17 mouse cellular contexts compared by ENCODE assay signal in genomic region chr12:102594627-102595026, GRCm38 (mm10). TPM values are rescaled to one million over a fixed set of nuclear protein-coding genes. Genes with fewer than 3 reads are reported as not detected.
DNase-seq lines count a peak whose midpoint lies in the region; ATAC-seq and TF ChIP-seq lines count a peak whose summit lies in the region.
"Had no signal": no experiment of that assay in that cellular context is flagged by ENCODE, and none has a peak within 500 bp of the region (broad histone marks: within the 10 kb centered on the region; RNA-seq: fewer than 3 reads in every experiment).

No protein-coding gene starts in this region.

- H3K9ac ChIP-seq in forebrain, embryonic 13.5 days: no peak overlapping the region
- no peak overlapping the region for H3K9ac ChIP-seq in forebrain, embryonic 16.5 days (replicated peaks; ENCODE audit: low read depth, low read length)
- H3K9ac ChIP-seq in hindbrain, embryonic 14.5 days: 0 out of 2 replicates have a peak overlapping the region, but pooled peaks have one; percentile 20
- H3K9ac ChIP-seq in hindbrain, embryonic 12.5 days: no peak overlapping the region
- no peak overlapping the region for H3K9ac ChIP-seq in neural tube, embryonic 13.5 days
- no peak overlapping the region for H3K9ac ChIP-seq in neural tube, embryonic 15.5 days (replicated peaks)
- no peak overlapping the region for H3K9ac ChIP-seq in stomach, postnatal 0 days (ENCODE audit: low read length)
- H3K9ac ChIP-seq: embryonic facial prominence, embryonic 15.5 days; hindbrain, embryonic 15.5 days; limb, embryonic 15.5 days had no signal

- H3K4me3 ChIP-seq in forebrain, embryonic 13.5 days: no peak overlapping the region
- no peak overlapping the region for H3K4me3 ChIP-seq in forebrain, embryonic 16.5 days (replicated peaks; ENCODE audit: low read length)
- H3K4me3 ChIP-seq in hindbrain, embryonic 14.5 days (replicated peaks; ENCODE audit: low read length): no peak overlapping the region
- H3K4me3 ChIP-seq in hindbrain, embryonic 12.5 days: no peak overlapping the region
- H3K4me3 ChIP-seq in neural tube, embryonic 13.5 days: no peak overlapping the region
- H3K4me3 ChIP-seq in neural tube, embryonic 15.5 days (replicated peaks): no peak overlapping the region
- H3K4me3 ChIP-seq in stomach, postnatal 0 days (ENCODE audit: low read depth, low read length): no peak overlapping the region
- no peak overlapping the region for H3K4me3 ChIP-seq in lung, adult 2 months (replicated peaks; ENCODE audit: extremely low read depth, low read depth, low read length)
- H3K4me3 ChIP-seq: embryonic facial prominence, embryonic 15.5 days; hindbrain, embryonic 15.5 days; layer of hippocampus, adult 2 months; limb, embryonic 15.5 days had no signal

- no peak for TF ChIP-seq EP300 in stomach, postnatal 0 days (optimal IDR thresholded peaks at IDR 0.05)

- H3K27ac ChIP-seq in forebrain, embryonic 13.5 days: no peak overlapping the region
- no peak overlapping the region for H3K27ac ChIP-seq in forebrain, embryonic 16.5 days (ENCODE audit: low read length)
- no peak overlapping the region for H3K27ac ChIP-seq in hindbrain, embryonic 14.5 days
- H3K27ac ChIP-seq in hindbrain, embryonic 12.5 days: no peak overlapping the region
- 0 out of 2 replicates have a peak overlapping the region, but pooled peaks have one; percentile 23 for H3K27ac ChIP-seq in neural tube, embryonic 13.5 days (replicated peaks)
- H3K27ac ChIP-seq in neural tube, embryonic 15.5 days (replicated peaks): no peak overlapping the region
- no peak overlapping the region for H3K27ac ChIP-seq in stomach, postnatal 0 days (replicated peaks)
- H3K27ac ChIP-seq: embryonic facial prominence, embryonic 15.5 days; limb, embryonic 15.5 days; macrophage had no signal

- peak; percentile 19; the same call in 1 of the 2 replicates for ATAC-seq in forebrain, embryonic 13.5 days
- no peak for ATAC-seq in forebrain, embryonic 16.5 days
- peak; percentile 28; the same call in 1 of the 2 replicates for ATAC-seq in hindbrain, embryonic 14.5 days (ENCODE audit: low FRiP score)
- ATAC-seq in hindbrain, embryonic 12.5 days (ENCODE audit: low FRiP score): no peak
- ATAC-seq in neural tube, embryonic 13.5 days (ENCODE audit: low read depth): no peak
- no peak for ATAC-seq in neural tube, embryonic 15.5 days (ENCODE audit: low FRiP score)
- no peak for ATAC-seq in stomach, postnatal 0 days (ENCODE audit: low FRiP score, low TSS enrichment)

- peak; percentile 28 for TF ChIP-seq CTCF in stomach, postnatal 0 days (IDR thresholded peaks at IDR 0.05; ENCODE audit: low read depth)
- no peak for TF ChIP-seq CTCF in lung, adult 2 months (IDR thresholded peaks at IDR 0.05; ENCODE audit: insufficient read depth, low read length)

- H3K4me2 ChIP-seq in forebrain, embryonic 13.5 days: no peak overlapping the region
- no peak overlapping the region for H3K4me2 ChIP-seq in forebrain, embryonic 16.5 days (ENCODE audit: low read length)
- no peak overlapping the region for H3K4me2 ChIP-seq in hindbrain, embryonic 14.5 days (replicated peaks)
- no peak overlapping the region for H3K4me2 ChIP-seq in hindbrain, embryonic 12.5 days (replicated peaks)
- H3K4me2 ChIP-seq in neural tube, embryonic 13.5 days: no peak overlapping the region
- no peak overlapping the region for H3K4me2 ChIP-seq in neural tube, embryonic 15.5 days
- no peak overlapping the region for H3K4me2 ChIP-seq in stomach, postnatal 0 days (replicated peaks; ENCODE audit: low read depth)
- H3K4me2 ChIP-seq: embryonic facial prominence, embryonic 15.5 days; hindbrain, embryonic 15.5 days; limb, embryonic 15.5 days had no signal

- no peak for DNase-seq in hindbrain, embryonic 14.5 days (ENCODE audit: low spot score)
- DNase-seq in stomach, postnatal 0 days (ENCODE audit: low spot score): no peak
- no peak for DNase-seq in lung, adult 2 months
- DNase-seq: adrenal gland, adult 2 months; cerebellum, postnatal 14 days; lung, adult 18-20 months; thymus, adult 2 months had no signal

- TF ChIP-seq POLR2A in lung, adult 2 months (IDR thresholded peaks at IDR 0.05; ENCODE audit: borderline replicate concordance, extremely low read depth, low read depth, low read length): no peak

- 76% methylated on average over 9 of the region's 9 CpGs for WGBS in forebrain, embryonic 13.5 days
- 62% methylated on average over 9 of the region's 9 CpGs for WGBS in forebrain, embryonic 16.5 days
- 72% methylated on average over 9 of the region's 9 CpGs for WGBS in hindbrain, embryonic 14.5 days
- WGBS in hindbrain, embryonic 12.5 days: 66% methylated on average over 9 of the region's 9 CpGs
- WGBS in neural tube, embryonic 13.5 days: 74% methylated on average over 9 of the region's 9 CpGs
- WGBS in neural tube, embryonic 15.5 days: 76% methylated on average over 9 of the region's 9 CpGs
- WGBS in stomach, postnatal 0 days: 78% methylated on average over 9 of the region's 9 CpGs
- WGBS in lung, adult 2 months: 78% methylated on average over 9 of the region's 9 CpGs

- peaks cover 21% of the 10 kb centered on the region for H3K4me1 ChIP-seq in forebrain, embryonic 13.5 days
- peaks cover 18% of the 10 kb centered on the region for H3K4me1 ChIP-seq in forebrain, embryonic 16.5 days (replicated peaks; ENCODE audit: control insufficient read depth, insufficient read depth, low read length)
- peaks cover 12% of the 10 kb centered on the region for H3K4me1 ChIP-seq in hindbrain, embryonic 14.5 days (replicated peaks; ENCODE audit: control insufficient read depth, insufficient read depth, low read length)
- peaks cover 16% of the 10 kb centered on the region for H3K4me1 ChIP-seq in hindbrain, embryonic 12.5 days
- H3K4me1 ChIP-seq in neural tube, embryonic 13.5 days (replicated peaks): peaks cover 34% of the 10 kb centered on the region
- H3K4me1 ChIP-seq in neural tube, embryonic 15.5 days: peaks cover 27% of the 10 kb centered on the region
- no peaks in the 10 kb centered on the region; the same call in 1 of the 2 replicates for H3K4me1 ChIP-seq in stomach, postnatal 0 days (replicated peaks; ENCODE audit: control insufficient read depth, insufficient read depth)
- H3K4me1 ChIP-seq in lung, adult 2 months (ENCODE audit: control insufficient read depth, insufficient read depth, low read length): no peaks in the 10 kb centered on the region

- no peaks in the 10 kb centered on the region for H3K27me3 ChIP-seq in forebrain, embryonic 13.5 days
- no peaks in the 10 kb centered on the region for H3K27me3 ChIP-seq in forebrain, embryonic 16.5 days (replicated peaks; ENCODE audit: control insufficient read depth, insufficient read depth, low read length)
- H3K27me3 ChIP-seq in hindbrain, embryonic 14.5 days (ENCODE audit: control insufficient read depth, insufficient read depth, low read length): no peaks in the 10 kb centered on the region
- no peaks in the 10 kb centered on the region for H3K27me3 ChIP-seq in hindbrain, embryonic 12.5 days
- no peaks in the 10 kb centered on the region for H3K27me3 ChIP-seq in neural tube, embryonic 13.5 days
- H3K27me3 ChIP-seq in neural tube, embryonic 15.5 days (replicated peaks): no peaks in the 10 kb centered on the region
- H3K27me3 ChIP-seq in stomach, postnatal 0 days (ENCODE audit: control insufficient read depth, insufficient read depth, low read length): no peaks in the 10 kb centered on the region
- H3K27me3 ChIP-seq: embryonic facial prominence, embryonic 15.5 days; hindbrain, embryonic 15.5 days; limb, embryonic 15.5 days had no signal

- H3K9me3 ChIP-seq in forebrain, embryonic 13.5 days (replicated peaks): no peaks in the 10 kb centered on the region; the same call in 1 of the 2 replicates
- no peaks in the 10 kb centered on the region; the same call in 1 of the 2 replicates for H3K9me3 ChIP-seq in forebrain, embryonic 16.5 days (ENCODE audit: control insufficient read depth, low read length)
- H3K9me3 ChIP-seq in hindbrain, embryonic 14.5 days (ENCODE audit: control insufficient read depth, low read length): no peaks in the 10 kb centered on the region
- H3K9me3 ChIP-seq in hindbrain, embryonic 12.5 days (replicated peaks): no peaks in the 10 kb centered on the region
- H3K9me3 ChIP-seq in neural tube, embryonic 13.5 days: peaks cover 6% of the 10 kb centered on the region; the same call in 1 of the 2 replicates
- H3K9me3 ChIP-seq in neural tube, embryonic 15.5 days (replicated peaks): no peaks in the 10 kb centered on the region
- H3K9me3 ChIP-seq in stomach, postnatal 0 days (ENCODE audit: control insufficient read depth, low read length): no peaks in the 10 kb centered on the region
- H3K9me3 ChIP-seq: embryonic facial prominence, embryonic 15.5 days; hindbrain, embryonic 15.5 days; limb, embryonic 15.5 days had no signal

- H3K36me3 ChIP-seq in forebrain, embryonic 13.5 days (ENCODE audit: poor library complexity, severe bottlenecking): peaks cover 7% of the 10 kb centered on the region
- H3K36me3 ChIP-seq in forebrain, embryonic 16.5 days (ENCODE audit: control insufficient read depth, insufficient read depth): no peaks in the 10 kb centered on the region
- H3K36me3 ChIP-seq in hindbrain, embryonic 14.5 days (replicated peaks; ENCODE audit: control insufficient read depth, insufficient read depth): no peaks in the 10 kb centered on the region
- H3K36me3 ChIP-seq in hindbrain, embryonic 12.5 days: no peaks in the 10 kb centered on the region
- H3K36me3 ChIP-seq in neural tube, embryonic 13.5 days: no peaks in the 10 kb centered on the region
- H3K36me3 ChIP-seq in neural tube, embryonic 15.5 days: no peaks in the 10 kb centered on the region
- no peaks in the 10 kb centered on the region for H3K36me3 ChIP-seq in stomach, postnatal 0 days (ENCODE audit: control insufficient read depth, insufficient read depth, low read length)
- H3K36me3 ChIP-seq: embryonic facial prominence, embryonic 15.5 days; hindbrain, embryonic 15.5 days; limb, embryonic 15.5 days had no signal

RNA-seq across cellular contexts. Expression of gene Chga, which starts 39.9 kb away (rescaled TPM):
- polyA plus RNA-seq in forebrain, embryonic 13.5 days (2015; fragmentation: Nextera tagmentation; extraction: Ambion mirVana): 59.6 and 60.0 TPM in 2 replicates
- polyA plus RNA-seq in forebrain, embryonic 16.5 days (2015; fragmentation: Nextera tagmentation; extraction: Ambion mirVana): 97.7 and 118 TPM in 2 replicates
- polyA plus RNA-seq in hindbrain, embryonic 14.5 days (2014; fragmentation: Nextera tagmentation; extraction: Ambion mirVana): 109 and 123 TPM in 2 replicates
- polyA plus RNA-seq in hindbrain, embryonic 12.5 days (2016; fragmentation: Nextera tagmentation; extraction: Ambion mirVana): 47.1 and 53.1 TPM in 2 replicates
- polyA plus RNA-seq in neural tube, embryonic 13.5 days (2015; fragmentation: Nextera tagmentation; extraction: Ambion mirVana): 113 and 129 TPM in 2 replicates
- polyA plus RNA-seq in neural tube, embryonic 15.5 days (2015; fragmentation: Nextera tagmentation; extraction: Ambion mirVana): 178 and 204 TPM in 2 replicates
- polyA plus RNA-seq in stomach, postnatal 0 days (2015; fragmentation: Nextera tagmentation; extraction: Ambion mirVana): 28.9 and 33.2 TPM in 2 replicates
- polyA plus RNA-seq in lung, adult 2 months (2012; rRNA removed): 0.25 and 1.0 TPM in 2 replicates
- polyA plus RNA-seq: macrophage had no signal

Comparison
In these comparisons a context has a peak if more than half of its experiments do, and no peak if none do; other contexts are left out.
1. ATAC-seq: peak in forebrain, embryonic 13.5 days (single experiment) and hindbrain, embryonic 14.5 days (single experiment); none in forebrain, embryonic 16.5 days (single experiment), hindbrain, embryonic 12.5 days (single experiment), neural tube, embryonic 13.5 days (single experiment), neural tube, embryonic 15.5 days (single experiment) and stomach, postnatal 0 days (single experiment).
2. RNA of gene Chga, which starts 39.9 kb away (polyA plus RNA-seq): 178 to 204 TPM in neural tube, embryonic 15.5 days, 113 to 129 TPM in neural tube, embryonic 13.5 days, 97.7 to 118 TPM in forebrain, embryonic 16.5 days, 109 to 123 TPM in hindbrain, embryonic 14.5 days, 59.6 to 60.0 TPM in forebrain, embryonic 13.5 days, 47.1 to 53.1 TPM in hindbrain, embryonic 12.5 days and 28.9 to 33.2 TPM in stomach, postnatal 0 days; 0.25 to 1.0 TPM in lung, adult 2 months; every median in the first group is over 10 times any median in the second.